ENCODE assay signal across 20 mouse cellular contexts in the genomic region with DNA sequence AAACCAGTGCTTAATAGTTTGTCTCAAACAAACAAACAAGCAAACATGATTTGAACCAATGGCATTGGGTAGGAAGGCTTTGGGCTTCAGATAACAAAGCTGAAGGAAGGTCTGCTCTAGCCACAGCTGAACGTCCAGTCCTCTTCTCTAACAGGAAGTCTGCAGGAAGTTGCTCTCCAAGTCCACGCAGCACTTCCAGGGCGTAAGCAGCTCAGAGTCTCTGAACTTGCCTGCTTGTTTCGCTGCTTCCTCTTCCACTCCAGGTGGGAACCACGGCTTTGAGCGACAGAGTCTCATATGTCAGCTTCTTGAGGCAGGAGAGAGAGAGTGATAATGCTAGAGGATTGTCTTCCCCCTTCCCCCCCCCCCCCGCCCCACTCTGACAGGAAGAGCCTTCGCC.
DNase-seq lines count a peak whose midpoint lies in the region; ATAC-seq and TF ChIP-seq lines count a peak whose summit lies in the region.
"Had no signal": no experiment of that assay in that cellular context is flagged by ENCODE, and none has a peak within 500 bp of the region (broad histone marks: within the 10 kb centered on the region; RNA-seq: fewer than 3 reads in every experiment).

No protein-coding gene starts in this region.

- no peak for TF ChIP-seq CTCF in lung, adult 2 months (IDR thresholded peaks at IDR 0.05; ENCODE audit: insufficient read depth, low read length)
- no peak for TF ChIP-seq CTCF in forebrain, postnatal 0 days (IDR thresholded peaks at IDR 0.05; ENCODE audit: low read depth)

- H3K27ac ChIP-seq in heart, embryonic 10.5 days, result no peak overlapping the region; the same call in 1 of the 2 replicates
- H3K27ac ChIP-seq in forebrain, postnatal 0 days (ENCODE audit: low read depth, low read length), result no peak overlapping the region
- H3K27ac ChIP-seq: embryonic facial prominence, embryonic 13.5 days; forebrain, embryonic 10.5 days; intestine, embryonic 15.5 days; neural tube, embryonic 12.5 days; stomach, embryonic 15.5 days had no signal

- WGBS in heart, embryonic 10.5 days, result 41% methylated on average over 7 of the region's 8 CpGs
- 24% methylated on average over 8 of the region's 8 CpGs for WGBS in lung, adult 2 months
- WGBS in forebrain, postnatal 0 days, result 78% methylated on average over 8 of the region's 8 CpGs

- peak; percentile 52 for DNase-seq in heart, embryonic 10.5 days (ENCODE audit: low spot score)
- no peak for DNase-seq in heart, adult 9 months (ENCODE audit: low spot score in 2 of 2)
- DNase-seq in lung, adult 2 months, result no peak
- no peak for DNase-seq in lung, postnatal 4 days
- DNase-seq in c-Kit-positive CD71-positive TER-119-positive erythroid progenitor cells, embryonic 14.5 days (ENCODE audit: low spot score), result no peak
- DNase-seq in forebrain, postnatal 0 days, result no peak
- DNase-seq: adrenal gland, postnatal 25 days; cerebellum, postnatal 36 days; kidney, postnatal 14 days; lung, postnatal 36 days; right cerebral cortex, postnatal 4 days; thymus, postnatal 36 days had no signal

- TF ChIP-seq POLR2A in lung, adult 2 months (IDR thresholded peaks at IDR 0.05; ENCODE audit: borderline replicate concordance, extremely low read depth, low read depth, low read length), result no peak

- H3K4me2 ChIP-seq in forebrain, postnatal 0 days (ENCODE audit: low read depth), result no peak overlapping the region
- H3K4me2 ChIP-seq: embryonic facial prominence, embryonic 13.5 days; intestine, embryonic 15.5 days; neural tube, embryonic 12.5 days; stomach, embryonic 15.5 days had no signal

- no peak overlapping the region for H3K9ac ChIP-seq in forebrain, postnatal 0 days
- H3K9ac ChIP-seq: embryonic facial prominence, embryonic 13.5 days; intestine, embryonic 15.5 days; neural tube, embryonic 12.5 days; stomach, embryonic 15.5 days had no signal

- peak; percentile 38 for ATAC-seq in granulocyte monocyte progenitor cell, adult 5-6 weeks (replicated peaks; ENCODE audit: poor library complexity, severe bottlenecking)
- peak; percentile 11 for ATAC-seq in megakaryocyte progenitor cell, adult 5-6 weeks (replicated peaks; ENCODE audit: poor library complexity)
- no peak for ATAC-seq in forebrain, postnatal 0 days
- ATAC-seq: intestine, embryonic 15.5 days; midbrain, embryonic 16.5 days had no signal

- H3K36me3 ChIP-seq in heart, embryonic 10.5 days, result no peaks in the 10 kb centered on the region
- no peaks in the 10 kb centered on the region for H3K36me3 ChIP-seq in forebrain, postnatal 0 days (ENCODE audit: insufficient read depth)
- H3K36me3 ChIP-seq: embryonic facial prominence, embryonic 13.5 days; forebrain, embryonic 10.5 days; intestine, embryonic 15.5 days; neural tube, embryonic 12.5 days; stomach, embryonic 15.5 days had no signal

- H3K4me1 ChIP-seq in heart, embryonic 10.5 days, result peaks cover 3% of the 10 kb centered on the region; the same call in 1 of the 2 replicates
- H3K4me1 ChIP-seq in lung, adult 2 months (ENCODE audit: control insufficient read depth, insufficient read depth, low read length), result no peaks in the 10 kb centered on the region
- H3K4me1 ChIP-seq in forebrain, postnatal 0 days (ENCODE audit: insufficient read depth), result no peaks in the 10 kb centered on the region
- H3K4me1 ChIP-seq: embryonic facial prominence, embryonic 13.5 days; intestine, embryonic 15.5 days; neural tube, embryonic 12.5 days; stomach, embryonic 15.5 days had no signal

- H3K27me3 ChIP-seq in heart, embryonic 10.5 days (ENCODE audit: insufficient read depth, poor library complexity, severe bottlenecking), result no peaks in the 10 kb centered on the region
- no peaks in the 10 kb centered on the region for H3K27me3 ChIP-seq in forebrain, postnatal 0 days (ENCODE audit: insufficient read depth, low read length)
- H3K27me3 ChIP-seq: embryonic facial prominence, embryonic 13.5 days; intestine, embryonic 15.5 days; neural tube, embryonic 12.5 days; stomach, embryonic 15.5 days had no signal

- H3K4me3 ChIP-seq in heart, embryonic 10.5 days, result 0 out of 2 replicates have a peak overlapping the region, but pooled peaks have one; percentile 33
- peak overlapping the region; percentile 41 for H3K4me3 ChIP-seq in lung, adult 2 months (replicated peaks; ENCODE audit: extremely low read depth, low read depth, low read length)
- H3K4me3 ChIP-seq in forebrain, postnatal 0 days (ENCODE audit: low read depth, low read length), result no peak overlapping the region
- H3K4me3 ChIP-seq: embryonic facial prominence, embryonic 13.5 days; forebrain, embryonic 10.5 days; intestine, embryonic 15.5 days; neural tube, embryonic 12.5 days; stomach, embryonic 15.5 days had no signal

- no peaks in the 10 kb centered on the region for H3K9me3 ChIP-seq in heart, embryonic 10.5 days
- H3K9me3 ChIP-seq in forebrain, postnatal 0 days (ENCODE audit: low read length), result no peaks in the 10 kb centered on the region
- H3K9me3 ChIP-seq: embryonic facial prominence, embryonic 13.5 days; forebrain, embryonic 10.5 days; intestine, embryonic 15.5 days; neural tube, embryonic 12.5 days; stomach, embryonic 15.5 days had no signal
